In genomic region chr9:37592633-37593032, GRCm38 (mm10) we compare ENCODE assay signal across 16 mouse cellular contexts. TPM values are rescaled to one million over a fixed set of nuclear protein-coding genes. Genes with fewer than 3 reads are reported as not detected.
"Had no signal": no experiment of that assay in that cellular context is flagged by ENCODE, and none has a peak within 500 bp of the region (broad histone marks: within the 10 kb centered on the region; RNA-seq: fewer than 3 reads in every experiment).

No protein-coding gene starts in this region.

- DNase-seq: kidney, adult 11 months; kidney, adult 9 months; kidney, postnatal 10 days; liver; lung, adult 2 months; lung, postnatal 10 days; right cerebral cortex, adult 18-20 months; right cerebral cortex, postnatal 25 days had no signal

- H3K4me2 ChIP-seq: limb, embryonic 12.5 days; midbrain, embryonic 11.5 days; neural tube, embryonic 13.5 days had no signal

- H3K27ac ChIP-seq: layer of hippocampus, adult 2 months; limb, embryonic 12.5 days; liver, embryonic 14.5 days; macrophage; neural tube, embryonic 13.5 days; stomach, postnatal 0 days had no signal

- H3K4me1 ChIP-seq: limb, embryonic 12.5 days; neural tube, embryonic 13.5 days had no signal

- H3K4me3 ChIP-seq: layer of hippocampus, adult 2 months; limb, embryonic 12.5 days; neural tube, embryonic 13.5 days had no signal

- H3K27me3 ChIP-seq: limb, embryonic 12.5 days; neural tube, embryonic 13.5 days had no signal

- H3K9me3 ChIP-seq: limb, embryonic 12.5 days had no signal

- ATAC-seq: midbrain, embryonic 16.5 days had no signal

- H3K36me3 ChIP-seq: limb, embryonic 12.5 days; neural tube, embryonic 13.5 days had no signal

- H3K9ac ChIP-seq: limb, embryonic 12.5 days; liver, embryonic 14.5 days; neural tube, embryonic 13.5 days had no signal

RNA-seq across cellular contexts. Expression of gene Vsig2, which starts 53.6 kb away (rescaled TPM):
- polyA plus RNA-seq: macrophage; midbrain, embryonic 11.5 days had no signal
